Mouse (Mus musculus) lung, embryonic 16.5 days (tissue): ENCODE results near the gene Sdk2. TPM values are rescaled to one million over a fixed set of nuclear protein-coding genes. Genes with fewer than 3 reads are reported as not detected.

ENCODE experiments used
- ATAC-seq: fragments of 200-750 bp; cut with Nextera tagmentation; 2 replicates; pipeline ENCODE4 v1.8.0; 2017; ENCODE audit warnings: low read depth, mild to moderate bottlenecking, moderate library complexity
- H3K27ac ChIP-seq: fragments of 300-500 bp; sonication (generic); 2 replicates; pipeline ENCODE4 v1.5.1; 2014; ENCODE audit warnings: mild to moderate bottlenecking, control low read depth, low read length
- H3K27me3 ChIP-seq: fragments of 300-500 bp; sonication (generic); 2 replicates; pipeline ENCODE4 v1.6.1; 2014; ENCODE audit warnings: low read depth, low read length, mixed read lengths; ENCODE audit not compliant: control insufficient read depth, insufficient read depth
- H3K36me3 ChIP-seq: fragments of 300-500 bp; sonication (generic); 2 replicates; pipeline ENCODE4 v1.6.1; 2014; ENCODE audit warnings: low read length; ENCODE audit not compliant: control insufficient read depth, insufficient read depth
- H3K4me1 ChIP-seq: fragments of 300-500 bp; sonication (generic); replicated peaks from 2 replicates; pipeline ENCODE4 v1.6.1; 2014; ENCODE audit warnings: low read length, mixed read lengths; ENCODE audit not compliant: control insufficient read depth, insufficient read depth
- H3K4me2 ChIP-seq: fragments of 300-500 bp; sonication (generic); 2 replicates; pipeline ENCODE4 v1.6.1; 2014; ENCODE audit warnings: low read depth, low read length, control low read depth
- H3K4me3 ChIP-seq: fragments of 300-500 bp; sonication (generic); 2 replicates; pipeline ENCODE4 v1.5.1; 2014; ENCODE audit warnings: mild to moderate bottlenecking, low read length, control low read depth
- H3K9ac ChIP-seq: fragments of 300-500 bp; sonication (generic); 2 replicates; pipeline ENCODE4 v1.6.1; 2014; ENCODE audit warnings: low read length, control low read depth
- H3K9me3 ChIP-seq: fragments of 300-500 bp; sonication (generic); 2 replicates; pipeline ENCODE4 v1.6.1; 2016; ENCODE audit warnings: low read length; ENCODE audit not compliant: control insufficient read depth
- WGBS: fragments of 180-500 bp; shearing (Covaris S2); extraction: QIAGEN DNeasy Blood & Tissue Kit; methylation state at CpG from one replicate; pipeline ENCODE4 v1.1.7; 2014; 5-methylcytosine and 5-hydroxymethylcytosine counted together
- polyA plus RNA-seq: library from polyadenylated mRNA; unstranded; fragments of >200 nt; fragmentation: Nextera tagmentation; extraction: Ambion mirVana; gene quantifications from 2 replicates; pipeline ENCODE4 v1.2.1, GENCODE M21; 2015

Sdk2 gene
- polyA plus RNA-seq, 1 experiment from 2014 or later, result 2.1 TPM

- Histone ChIP-seq H3K4me2 (no peak overlapping the region), H3K27ac (no peak overlapping the region), H3K36me3 (no peaks in the 10 kb centered on the region), H3K4me1 (peaks cover 19% of the 10 kb centered on the region), H3K27me3 (no peaks in the 10 kb centered on the region), H3K9ac (no peak overlapping the region), H3K4me3 (no peak overlapping the region), H3K9me3 (no peaks in the 10 kb centered on the region)
- no peak for ATAC-seq
- 79% methylated on average over 10 of the region's 10 CpGs for WGBS
These were observed 35.4 kb downstream of the Sdk2 start for GRCm38 (mm10) chr11:114031491-114031890.

GRCm38 (mm10) chr11:114030214-114030613 is 36.6 kb downstream of the Sdk2 start:
- H3K9ac ChIP-seq, result no peak overlapping the region
- H3K4me3 ChIP-seq, result no peak overlapping the region
- no peak overlapping the region for H3K4me2 ChIP-seq
- H3K9me3 ChIP-seq, result no peaks in the 10 kb centered on the region
- no peaks in the 10 kb centered on the region for H3K36me3 ChIP-seq
- no peak for ATAC-seq
- H3K4me1 ChIP-seq, result peaks cover 19% of the 10 kb centered on the region
- H3K27me3 ChIP-seq, result no peaks in the 10 kb centered on the region
- WGBS, result 54% methylated on average over 7 of the region's 7 CpGs
- H3K27ac ChIP-seq, result no peak overlapping the region

GRCm38 (mm10) chr11:114028512-114028911 is 38.3 kb downstream of the Sdk2 start:
- Histone ChIP-seq H3K9ac (no peak overlapping the region), H3K9me3 (no peaks in the 10 kb centered on the region), H3K4me1 (peaks cover 32% of the 10 kb centered on the region), H3K4me2 (no peak overlapping the region), H3K4me3 (no peak overlapping the region), H3K27ac (peak overlapping the region; percentile 79), H3K36me3 (no peaks in the 10 kb centered on the region), H3K27me3 (no peaks in the 10 kb centered on the region)
- peak; percentile 86 for ATAC-seq
- WGBS, result 30% methylated on average over 6 of the region's 6 CpGs

GRCm38 (mm10) chr11:114028021-114028420 is 38.8 kb downstream of the Sdk2 start:
- H3K4me3 ChIP-seq, result no peak overlapping the region
- no peak overlapping the region for H3K4me2 ChIP-seq
- H3K4me1 ChIP-seq, result peaks cover 32% of the 10 kb centered on the region
- H3K27ac ChIP-seq, result peak overlapping the region; percentile 79
- H3K9me3 ChIP-seq, result no peaks in the 10 kb centered on the region
- no peaks in the 10 kb centered on the region for H3K36me3 ChIP-seq
- H3K27me3 ChIP-seq, result no peaks in the 10 kb centered on the region
- no peak overlapping the region for H3K9ac ChIP-seq
- 33% methylated on average over 6 of the region's 6 CpGs for WGBS
- peak; percentile 81 for ATAC-seq

GRCm38 (mm10) chr11:114025056-114025455 is 41.8 kb downstream of the Sdk2 start:
- 56% methylated on average over 2 of the region's 2 CpGs for WGBS
- H3K4me2 ChIP-seq, result no peak overlapping the region
- H3K4me1 ChIP-seq, result peaks cover 32% of the 10 kb centered on the region
- no peaks in the 10 kb centered on the region for H3K27me3 ChIP-seq
- H3K4me3 ChIP-seq, result no peak overlapping the region
- H3K27ac ChIP-seq, result no peak overlapping the region
- ATAC-seq, result no peak
- no peaks in the 10 kb centered on the region for H3K9me3 ChIP-seq
- H3K9ac ChIP-seq, result no peak overlapping the region
- H3K36me3 ChIP-seq, result no peaks in the 10 kb centered on the region

- ATAC-seq, result no peak
- WGBS, result 20% methylated on average over 1 of the region's 1 CpGs
- no peaks in the 10 kb centered on the region for H3K27me3 ChIP-seq
These were observed 42.9 kb downstream of the Sdk2 start for GRCm38 (mm10) chr11:114023965-114024364.

GRCm38 (mm10) chr11:114022166-114022565 is 44.7 kb downstream of the Sdk2 start:
- peaks cover 4% of the 10 kb centered on the region for H3K27me3 ChIP-seq
- ATAC-seq, result no peak
- H3K9ac ChIP-seq, result no peak overlapping the region
- H3K27ac ChIP-seq, result no peak overlapping the region
- no peak overlapping the region for H3K4me3 ChIP-seq
- H3K4me2 ChIP-seq, result no peak overlapping the region
- H3K9me3 ChIP-seq, result no peaks in the 10 kb centered on the region
- 76% methylated on average over 4 of the region's 4 CpGs for WGBS
- peaks cover 15% of the 10 kb centered on the region for H3K4me1 ChIP-seq
- no peaks in the 10 kb centered on the region for H3K36me3 ChIP-seq

More at GRCm38 (mm10) chr11:114023965-114024364, 42.9 kb downstream of the Sdk2 start:
- no peak overlapping the region for H3K9ac ChIP-seq
- no peak overlapping the region for H3K4me2 ChIP-seq
- no peak overlapping the region for H3K4me3 ChIP-seq
- H3K4me1 ChIP-seq, result peaks cover 22% of the 10 kb centered on the region
- no peaks in the 10 kb centered on the region for H3K9me3 ChIP-seq
- H3K36me3 ChIP-seq, result no peaks in the 10 kb centered on the region
- H3K27ac ChIP-seq, result no peak overlapping the region

- no peak overlapping the region for H3K9ac ChIP-seq
- no peak overlapping the region for H3K27ac ChIP-seq
- peaks cover 4% of the 10 kb centered on the region for H3K27me3 ChIP-seq
- 40% methylated on average over 11 of the region's 11 CpGs for WGBS
- H3K4me1 ChIP-seq, result peaks cover 5% of the 10 kb centered on the region
- H3K4me3 ChIP-seq, result no peak overlapping the region
- H3K9me3 ChIP-seq, result no peaks in the 10 kb centered on the region
- H3K36me3 ChIP-seq, result no peaks in the 10 kb centered on the region
- no peak overlapping the region for H3K4me2 ChIP-seq
- no peak for ATAC-seq
These were observed 47.8 kb downstream of the Sdk2 start for GRCm38 (mm10) chr11:114019087-114019486.

GRCm38 (mm10) chr11:114016889-114017392 is 49.9 kb downstream of the Sdk2 start:
- Histone ChIP-seq H3K4me2 (no peak overlapping the region), H3K27me3 (peaks cover 4% of the 10 kb centered on the region), H3K4me1 (0 out of 2 replicates have a peak, but pooled peaks cover 2% of the 10 kb centered on the region), H3K4me3 (no peak overlapping the region), H3K27ac (no peak overlapping the region), H3K36me3 (no peaks in the 10 kb centered on the region), H3K9me3 (no peaks in the 10 kb centered on the region), H3K9ac (no peak overlapping the region)
- no peak for ATAC-seq
- WGBS, result 32% methylated on average over 14 of the region's 14 CpGs
